Mouse (Mus musculus): ENCODE measurements around the gene Ice2. TPM values are rescaled to one million over a fixed set of nuclear protein-coding genes. Genes with fewer than 3 reads are reported as not detected.

The Ice2 gene
- polyA plus RNA-seq, 1 experiment from 2014 or later, result 4.3 TPM

- WGBS, result 54% methylated on average over 4 of the region's 4 CpGs
- Histone ChIP-seq H3K27ac (replicated peaks) (no peak overlapping the region), H3K27me3 (ENCODE audit: control insufficient read depth, insufficient read depth, low read length) (no peaks in the 10 kb centered on the region), H3K36me3 (ENCODE audit: control insufficient read depth, insufficient read depth, low read length) (no peaks in the 10 kb centered on the region), H3K4me3 (ENCODE audit: low read depth, low read length) (no peak overlapping the region), H3K4me2 (replicated peaks; ENCODE audit: low read depth) (no peak overlapping the region), H3K4me1 (replicated peaks; ENCODE audit: control insufficient read depth, insufficient read depth) (no peaks in the 10 kb centered on the region), H3K9me3 (ENCODE audit: control insufficient read depth, low read length) (no peaks in the 10 kb centered on the region), H3K9ac (ENCODE audit: low read length) (no peak overlapping the region)
- ATAC-seq (ENCODE audit: low FRiP score, low TSS enrichment), result no peak
- TF ChIP-seq CTCF (IDR thresholded peaks at IDR 0.05; ENCODE audit: low read depth) (no peak), EP300 (optimal IDR thresholded peaks at IDR 0.05) (no peak)
- DNase-seq (ENCODE audit: low spot score), result no peak
Observed at GRCm38 (mm10) chr9:69362766-69363165, 34.9 kb upstream of the Ice2 start.

DNA sequence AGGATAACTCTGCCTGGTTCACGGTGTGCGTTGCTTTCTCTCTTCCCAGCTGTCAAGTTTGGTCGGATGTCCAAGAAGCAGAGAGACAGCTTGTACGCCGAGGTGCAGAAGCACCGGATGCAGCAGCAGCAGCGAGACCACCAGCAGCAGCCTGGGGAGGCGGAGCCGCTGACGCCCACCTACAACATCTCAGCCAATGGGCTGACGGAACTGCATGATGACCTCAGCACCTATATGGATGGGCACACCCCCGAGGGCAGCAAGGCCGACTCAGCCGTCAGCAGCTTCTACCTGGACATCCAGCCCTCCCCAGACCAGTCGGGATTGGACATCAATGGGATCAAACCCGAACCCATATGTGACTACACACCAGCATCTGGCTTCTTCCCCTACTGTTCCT is 33.6 kb upstream of the Ice2 start:
- Histone ChIP-seq H3K27me3 (ENCODE audit: control insufficient read depth, insufficient read depth, low read length) (no peaks in the 10 kb centered on the region), H3K27ac (replicated peaks) (no peak overlapping the region), H3K4me3 (ENCODE audit: low read depth, low read length) (no peak overlapping the region), H3K4me1 (replicated peaks; ENCODE audit: control insufficient read depth, insufficient read depth) (no peaks in the 10 kb centered on the region), H3K9me3 (ENCODE audit: control insufficient read depth, low read length) (no peaks in the 10 kb centered on the region), H3K9ac (ENCODE audit: low read length) (no peak overlapping the region), H3K36me3 (ENCODE audit: control insufficient read depth, insufficient read depth, low read length) (no peaks in the 10 kb centered on the region), H3K4me2 (replicated peaks; ENCODE audit: low read depth) (no peak overlapping the region)
- 68% methylated on average over 16 of the region's 16 CpGs for WGBS
- DNase-seq (ENCODE audit: low spot score) (no peak), ATAC-seq (ENCODE audit: low FRiP score, low TSS enrichment) (no peak)
- TF ChIP-seq EP300 (optimal IDR thresholded peaks at IDR 0.05), result no peak
- no peak for TF ChIP-seq CTCF (IDR thresholded peaks at IDR 0.05; ENCODE audit: low read depth)

DNA sequence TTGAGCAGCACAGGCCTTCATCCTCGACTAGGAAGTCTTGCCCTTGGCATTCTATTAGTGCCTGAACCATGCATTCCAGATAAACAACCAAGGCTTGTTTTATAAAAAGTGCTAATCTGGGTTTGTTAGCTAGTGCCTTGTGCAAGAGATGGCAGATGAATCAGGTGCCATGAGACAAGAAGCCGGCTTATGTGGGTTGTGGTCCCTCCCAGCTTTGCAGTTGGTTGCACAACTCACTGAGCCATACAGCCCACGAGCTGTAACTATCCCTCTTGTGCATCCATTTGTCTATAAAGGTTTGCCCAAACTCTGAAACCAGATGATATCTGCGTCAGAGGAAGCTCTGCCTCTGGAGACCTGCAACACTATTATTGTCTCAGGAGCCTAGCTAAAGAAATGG is 30.7 kb upstream of the Ice2 start:
- H3K4me3 ChIP-seq (ENCODE audit: low read depth, low read length), result no peak overlapping the region
- no peak overlapping the region for H3K27ac ChIP-seq (replicated peaks)
- H3K4me1 ChIP-seq (replicated peaks; ENCODE audit: control insufficient read depth, insufficient read depth), result no peaks in the 10 kb centered on the region
- H3K27me3 ChIP-seq (ENCODE audit: control insufficient read depth, insufficient read depth, low read length), result no peaks in the 10 kb centered on the region
- H3K36me3 ChIP-seq (ENCODE audit: control insufficient read depth, insufficient read depth, low read length), result no peaks in the 10 kb centered on the region
- DNase-seq (ENCODE audit: low spot score), result no peak
- H3K9ac ChIP-seq (ENCODE audit: low read length), result no peak overlapping the region
- H3K4me2 ChIP-seq (replicated peaks; ENCODE audit: low read depth), result no peak overlapping the region
- WGBS, result 75% methylated on average over 4 of the region's 4 CpGs
- TF ChIP-seq EP300 (optimal IDR thresholded peaks at IDR 0.05) (no peak), CTCF (IDR thresholded peaks at IDR 0.05; ENCODE audit: low read depth) (no peak)
- no peaks in the 10 kb centered on the region for H3K9me3 ChIP-seq (ENCODE audit: control insufficient read depth, low read length)
- no peak for ATAC-seq (ENCODE audit: low FRiP score, low TSS enrichment)

GRCm38 (mm10) chr9:69368071-69368470 is 29.6 kb upstream of the Ice2 start:
- no peaks in the 10 kb centered on the region for H3K9me3 ChIP-seq (ENCODE audit: control insufficient read depth, low read length)
- no peak overlapping the region for H3K4me2 ChIP-seq (replicated peaks; ENCODE audit: low read depth)
- ATAC-seq (ENCODE audit: low FRiP score, low TSS enrichment), result no peak
- WGBS, result 74% methylated on average over 8 of the region's 8 CpGs
- H3K4me1 ChIP-seq (replicated peaks; ENCODE audit: control insufficient read depth, insufficient read depth), result no peaks in the 10 kb centered on the region
- no peak overlapping the region for H3K9ac ChIP-seq (ENCODE audit: low read length)
- H3K27ac ChIP-seq (replicated peaks), result no peak overlapping the region
- peak; percentile 65 for DNase-seq (ENCODE audit: low spot score)
- H3K27me3 ChIP-seq (ENCODE audit: control insufficient read depth, insufficient read depth, low read length), result no peaks in the 10 kb centered on the region
- TF ChIP-seq CTCF (IDR thresholded peaks at IDR 0.05; ENCODE audit: low read depth), result peak; percentile 85
- TF ChIP-seq EP300 (optimal IDR thresholded peaks at IDR 0.05), result no peak
- no peak overlapping the region for H3K4me3 ChIP-seq (ENCODE audit: low read depth, low read length)
- no peaks in the 10 kb centered on the region for H3K36me3 ChIP-seq (ENCODE audit: control insufficient read depth, insufficient read depth, low read length)

DNA sequence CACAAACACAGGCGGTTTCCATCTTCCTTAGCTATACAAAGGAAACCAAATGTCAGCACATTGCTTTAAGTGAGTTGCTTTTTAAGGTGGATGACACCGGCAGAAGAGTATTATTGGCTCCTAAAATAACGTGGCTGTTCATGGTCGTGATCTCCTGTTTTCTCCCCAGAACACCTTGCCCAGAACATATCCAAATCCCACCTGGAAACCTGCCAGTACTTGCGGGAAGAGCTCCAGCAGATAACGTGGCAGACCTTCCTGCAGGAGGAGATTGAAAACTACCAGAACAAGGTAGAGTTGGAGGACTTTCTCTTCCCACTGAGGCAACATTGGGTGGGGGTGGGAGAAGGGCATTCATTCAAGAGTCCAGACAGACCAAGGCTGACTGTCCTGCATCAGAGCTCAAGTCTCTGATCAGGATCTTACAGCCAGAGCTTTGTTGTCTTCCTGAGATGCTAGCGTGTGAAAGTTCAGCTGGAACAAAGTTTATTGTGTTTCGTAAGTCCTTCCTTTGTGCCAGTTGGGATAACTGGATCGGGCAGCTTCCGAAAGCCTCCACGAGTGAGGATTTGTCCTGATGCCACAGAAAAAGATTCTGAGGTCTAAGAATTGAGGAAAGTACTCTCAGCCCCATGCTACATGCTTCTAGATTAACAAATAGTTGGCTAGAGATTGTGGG is 26.5 kb upstream of the Ice2 start:
- Histone ChIP-seq H3K27ac (replicated peaks) (no peak overlapping the region), H3K4me3 (ENCODE audit: low read depth, low read length) (no peak overlapping the region), H3K4me1 (replicated peaks; ENCODE audit: control insufficient read depth, insufficient read depth) (no peaks in the 10 kb centered on the region), H3K9me3 (ENCODE audit: control insufficient read depth, low read length) (no peaks in the 10 kb centered on the region), H3K36me3 (ENCODE audit: control insufficient read depth, insufficient read depth, low read length) (no peaks in the 10 kb centered on the region), H3K4me2 (replicated peaks; ENCODE audit: low read depth) (no peak overlapping the region), H3K9ac (ENCODE audit: low read length) (no peak overlapping the region), H3K27me3 (ENCODE audit: control insufficient read depth, insufficient read depth, low read length) (no peaks in the 10 kb centered on the region)
- DNase-seq (ENCODE audit: low spot score), result no peak
- WGBS, result 54% methylated on average over 11 of the region's 11 CpGs
- no peak for TF ChIP-seq CTCF (IDR thresholded peaks at IDR 0.05; ENCODE audit: low read depth)
- TF ChIP-seq EP300 (optimal IDR thresholded peaks at IDR 0.05), result no peak
- no peak for ATAC-seq (ENCODE audit: low FRiP score, low TSS enrichment)

- 39% methylated on average over 4 of the region's 4 CpGs for WGBS
- no peaks in the 10 kb centered on the region for H3K36me3 ChIP-seq (ENCODE audit: control insufficient read depth, insufficient read depth, low read length)
- H3K9ac ChIP-seq (ENCODE audit: low read length), result no peak overlapping the region
- TF ChIP-seq CTCF (IDR thresholded peaks at IDR 0.05; ENCODE audit: low read depth) (no peak), EP300 (optimal IDR thresholded peaks at IDR 0.05) (no peak)
- H3K4me1 ChIP-seq (replicated peaks; ENCODE audit: control insufficient read depth, insufficient read depth), result no peaks in the 10 kb centered on the region
- no peak overlapping the region for H3K27ac ChIP-seq (replicated peaks)
- no peak overlapping the region for H3K4me2 ChIP-seq (replicated peaks; ENCODE audit: low read depth)
- no peak overlapping the region for H3K4me3 ChIP-seq (ENCODE audit: low read depth, low read length)
- ATAC-seq (ENCODE audit: low FRiP score, low TSS enrichment) (no peak), DNase-seq (ENCODE audit: low spot score) (no peak)
- no peaks in the 10 kb centered on the region for H3K9me3 ChIP-seq (ENCODE audit: control insufficient read depth, low read length)
- no peaks in the 10 kb centered on the region for H3K27me3 ChIP-seq (ENCODE audit: control insufficient read depth, insufficient read depth, low read length)
Observed at GRCm38 (mm10) chr9:69372871-69373270, 24.8 kb upstream of the Ice2 start.
